Mouse (Mus musculus): Measurements from ENCODE around the gene Dusp3.

GRCm38 (mm10) chr11:101965553-101965952, 21.3 kb downstream of the Dusp3 start:
- TF ChIP-seq CTCF (IDR thresholded peaks at IDR 0.05; ENCODE audit: borderline replicate concordance, insufficient read depth, low read depth, low read length) (no peak), POLR2A (IDR thresholded peaks at IDR 0.05; ENCODE audit: borderline replicate concordance, insufficient read depth, low read length) (no peak)
